In the genomic region with DNA sequence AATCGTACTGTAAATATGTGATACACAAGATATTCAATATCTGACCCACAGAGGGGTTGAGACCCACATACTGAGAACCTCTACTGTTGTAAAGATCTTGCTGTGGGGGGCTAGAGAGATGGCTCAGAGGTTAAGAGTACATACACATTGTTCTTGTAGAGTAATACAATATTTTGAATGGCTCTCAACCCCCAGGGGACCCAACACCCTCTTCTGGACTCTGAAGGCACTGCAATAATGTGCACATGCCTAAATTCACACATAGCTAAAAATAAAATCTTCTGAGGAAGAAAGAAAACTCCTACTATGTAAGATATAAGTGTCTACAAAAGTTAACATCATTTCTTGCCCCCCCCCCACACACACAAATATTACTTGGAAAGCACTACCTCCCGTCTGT, we compare ENCODE assay signal across 11 mouse cellular contexts. TPM values are rescaled to one million over a fixed set of nuclear protein-coding genes. Genes with fewer than 3 reads are reported as not detected.
DNase-seq lines count a peak whose midpoint lies in the region; TF ChIP-seq lines count a peak whose summit lies in the region.
"Had no signal": no experiment of that assay in that cellular context is flagged by ENCODE, and none has a peak within 500 bp of the region (broad histone marks: within the 10 kb centered on the region; RNA-seq: fewer than 3 reads in every experiment).

No protein-coding gene starts in this region.

- no peak overlapping the region for H3K27ac ChIP-seq in layer of hippocampus, adult 2 months
- H3K27ac ChIP-seq: embryonic facial prominence, embryonic 13.5 days; liver, embryonic 15.5 days; neural tube, embryonic 15.5 days had no signal

- peak; percentile 69 for TF ChIP-seq CTCF in layer of hippocampus, adult 2 months (conservative IDR thresholded peaks at IDR 0.05)

- no peak overlapping the region for H3K4me3 ChIP-seq in layer of hippocampus, adult 2 months
- H3K4me3 ChIP-seq: embryonic facial prominence, embryonic 13.5 days; liver, embryonic 15.5 days; neural tube, embryonic 15.5 days had no signal

- intact Hi-C loops in left cerebral cortex, postnatal 14 days (cut with DNase I): no loop called here

- peak; percentile 17 for DNase-seq in embryo, embryonic 11 days
- no peak for DNase-seq in embryo, embryonic 9.5 days (ENCODE audit: extremely low spot score)
- no peak for DNase-seq in layer of hippocampus, adult 2 months (ENCODE audit: low spot score in 2 of 2)
- no peak for DNase-seq in layer of hippocampus, postnatal 14 days (ENCODE audit: low spot score in 2 of 2)
- DNase-seq in B cell, adult 2 months: peak; percentile 83 to 86
- peak; percentile 20 for DNase-seq in lung, postnatal 14 days
- DNase-seq in layer of hippocampus, adult 18-20 months (ENCODE audit: low spot score in 2 of 2): no peak
- DNase-seq in left cerebral cortex, postnatal 14 days (ENCODE audit: low spot score in 2 of 2): no peak

RNA-seq across cellular contexts. Expression of a gene that starts 4.6 kb away (rescaled TPM):
- total RNA-seq in layer of hippocampus, adult 2 months (2021): 10 to 100 TPM; 74.7 to 75.4 TPM
- total RNA-seq in layer of hippocampus, postnatal 14 days (2021): 10 to 100 TPM; 59.4 to 70.9 TPM
- total RNA-seq in layer of hippocampus, adult 18-20 months (2021): 10 to 100 TPM; 65.2 to 69.2 TPM
- total RNA-seq in left cerebral cortex, postnatal 14 days (2021): 10 to 100 TPM; 78.0 to 78.9 TPM

RNA-seq across cellular contexts. Expression of a gene that starts 21.9 kb away (rescaled TPM):
- 100 to 1,000 TPM; 105 to 122 TPM for total RNA-seq in layer of hippocampus, adult 2 months (2021)
- 10 to 100 TPM; 70.3 to 71.3 TPM for total RNA-seq in layer of hippocampus, postnatal 14 days (2021)
- 10 to 100 TPM; 92.1 to 92.7 TPM for total RNA-seq in layer of hippocampus, adult 18-20 months (2021)
- 100 to 1,000 TPM in 1 of 2 experiments, 10 to 100 TPM in 1; 97.7 to 134 TPM for total RNA-seq in left cerebral cortex, postnatal 14 days (2021)

Comparison
In these comparisons a context has a peak if more than half of its experiments do, and no peak if none do; other contexts are left out.
1. DNase-seq: peak in embryo, embryonic 11 days (single experiment), B cell, adult 2 months (2 of 2) and lung, postnatal 14 days (single experiment); none in embryo, embryonic 9.5 days (single experiment), layer of hippocampus, adult 2 months (0 of 2), layer of hippocampus, postnatal 14 days (0 of 2), layer of hippocampus, adult 18-20 months (0 of 2) and left cerebral cortex, postnatal 14 days (0 of 2).